Mouse (Mus musculus) liver, embryonic 14.5 days (tissue): ENCODE results near the gene Tmem185b.

Experiments used
- CTCF ChIP-seq: IDR thresholded peaks from 2 replicates; pipeline ENCODE4 v1.5.1; 2016; ENCODE audit warnings: antibody characterized with exemption, low read depth, control low read depth
- EP300 ChIP-seq: IDR thresholded peaks from 2 replicates; pipeline ENCODE4 v1.6.1; 2016; ENCODE audit warnings: antibody characterized with exemption, low read depth

- TF ChIP-seq CTCF (no peak), EP300 (no peak)
These were observed 35.2 kb upstream of the Tmem185b start for GRCm38 (mm10) chr1:119490765-119491164.
